Mouse (Mus musculus): ENCODE measurements at regions not wholly inside any gene's neighbourhood (a gene's known extent, or its start where the extent isn't known, plus 50 kb on each side); places are given as distances from the start of the nearest gene placed in this dataset.

DNA sequence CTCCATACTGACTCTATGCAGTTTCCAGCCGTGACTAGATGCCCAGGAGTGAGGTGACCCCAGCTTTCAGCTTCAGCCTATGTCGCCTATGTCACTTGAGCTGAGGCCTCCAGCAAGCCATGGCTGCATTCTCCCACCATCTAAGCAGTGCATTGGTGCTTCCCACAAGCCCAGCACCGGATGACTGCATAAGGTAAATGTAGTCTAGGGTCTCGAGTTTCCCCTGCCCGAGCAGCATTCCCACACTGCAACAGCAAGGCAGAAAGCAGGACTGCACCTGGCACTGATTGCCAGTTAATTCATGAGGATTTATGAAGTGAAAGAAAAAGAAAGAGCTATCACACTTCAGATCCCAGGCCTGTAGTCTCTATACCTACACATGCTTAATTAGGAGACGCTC, 119.5 kb downstream of the Nhlrc3 start:
- TF ChIP-seq CTCF (IDR thresholded peaks at IDR 0.05; ENCODE audit: extremely low read depth, insufficient read depth, low read length) = no peak
- TF ChIP-seq POLR2A (IDR thresholded peaks at IDR 0.05; ENCODE audit: extremely low read depth, insufficient read depth, low read length) = no peak

Measured in cortical plate, adult 2 months (tissue).